Mouse (Mus musculus): ENCODE results near the gene Antxrl. TPM values are rescaled to one million over a fixed set of nuclear protein-coding genes. Genes with fewer than 3 reads are reported as not detected.

Antxrl gene
- not detected for polyA plus RNA-seq (2017; shearing (Covaris generic))

GRCm38 (mm10) chr14:34052516-34052915 lies at the start of gene Antxrl:
Gene Antxrl, plus strand, starts transcription at chr14:34052707.
- ATAC-seq, result no peak

- ATAC-seq, result no peak
These were observed 37.4 kb upstream of the Antxrl start, which contains the start of gene Gm30083 for GRCm38 (mm10) chr14:34015063-34015462. Gene Gm30083, minus strand, starts transcription at chr14:34015182.

DNA sequence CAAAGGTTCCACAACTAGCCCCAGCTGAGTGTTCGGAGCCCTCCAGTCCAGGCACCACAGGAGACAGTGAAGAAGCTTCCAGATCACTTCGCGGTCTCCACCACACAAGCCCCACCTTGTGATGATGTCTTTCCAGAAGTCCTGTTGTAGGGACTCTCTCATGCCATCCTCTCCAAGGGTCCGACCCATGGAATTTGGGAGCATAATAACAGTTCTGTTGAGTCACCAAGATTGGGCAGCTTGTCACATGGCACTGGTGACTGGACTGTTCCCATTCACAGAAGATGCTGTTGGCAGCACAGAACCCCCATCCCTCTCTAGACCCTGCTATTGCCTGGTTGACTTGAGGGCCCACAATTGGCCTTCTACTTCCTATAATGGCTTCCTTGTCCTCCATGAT lies 36.1 kb upstream of the Antxrl start, which contains the start of gene Gm5460:
Gene Gm5460, plus strand, starts transcription at position 378 of the 400 bp plus-strand sequence.
- ATAC-seq, result no peak

GRCm38 (mm10) chr14:34016938-34017337 lies 35.6 kb upstream of the Antxrl start:
- no peak for ATAC-seq

DNA sequence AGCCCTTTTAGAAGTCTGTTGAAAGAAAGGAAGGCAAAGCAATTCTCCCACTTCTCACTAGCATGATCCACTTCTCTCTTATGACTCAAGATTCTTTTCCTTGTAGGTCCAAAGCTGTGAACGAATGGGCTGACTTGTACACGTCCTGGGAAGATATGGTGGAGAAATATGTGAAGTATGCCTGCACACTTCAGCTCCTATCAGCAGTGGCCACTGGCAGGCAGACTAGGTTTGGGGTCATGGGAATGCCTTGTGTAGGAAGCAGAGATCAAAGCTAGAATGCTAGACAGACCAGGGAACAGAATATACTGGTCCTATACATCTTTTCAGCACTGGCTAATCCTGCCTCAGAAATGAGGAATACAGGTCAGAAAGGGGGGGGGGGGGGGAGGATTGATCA lies 25.8 kb upstream of the Antxrl start:
- ATAC-seq, result no peak

- ATAC-seq, result no peak
These were observed 18.5 kb upstream of the Antxrl start for GRCm38 (mm10) chr14:34033841-34034610.

GRCm38 (mm10) chr14:34041241-34041640 lies 11.3 kb upstream of the Antxrl start:
- ATAC-seq, result no peak

- ATAC-seq, result no peak
These were observed 9.2 kb upstream of the Antxrl start for GRCm38 (mm10) chr14:34043341-34043740.

- ATAC-seq, result no peak
These were observed 2.3 kb upstream of the Antxrl start for GRCm38 (mm10) chr14:34050101-34050779.

GRCm38 (mm10) chr14:34071665-34072064 lies 19.2 kb downstream of the Antxrl start:
- no peak for ATAC-seq

- no peak for ATAC-seq
These were observed 22.8 kb downstream of the Antxrl start for GRCm38 (mm10) chr14:34075346-34075745.

- ATAC-seq, result no peak
These were observed 24.7 kb downstream of the Antxrl start for GRCm38 (mm10) chr14:34077222-34077621.

DNA sequence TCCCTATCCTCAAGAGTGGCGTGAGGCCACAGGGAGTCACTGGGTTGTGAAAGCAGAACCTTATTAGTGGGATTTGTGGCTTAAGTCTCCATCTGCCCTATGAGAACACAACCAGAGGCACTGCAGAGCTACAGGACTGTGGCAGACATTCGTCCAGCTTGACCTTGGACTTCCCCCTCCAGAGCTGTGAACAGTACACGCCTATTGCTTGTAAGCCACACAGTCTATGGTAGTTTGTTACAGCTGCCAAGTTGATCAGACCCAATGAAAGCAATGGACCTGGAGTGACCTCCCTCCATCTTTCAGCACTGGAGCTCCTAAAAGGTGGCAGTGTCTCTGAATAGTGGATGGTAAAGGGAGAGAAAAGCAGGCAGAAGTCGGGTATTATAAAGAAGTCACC lies 25.8 kb downstream of the Antxrl start:
- no peak for ATAC-seq

DNA sequence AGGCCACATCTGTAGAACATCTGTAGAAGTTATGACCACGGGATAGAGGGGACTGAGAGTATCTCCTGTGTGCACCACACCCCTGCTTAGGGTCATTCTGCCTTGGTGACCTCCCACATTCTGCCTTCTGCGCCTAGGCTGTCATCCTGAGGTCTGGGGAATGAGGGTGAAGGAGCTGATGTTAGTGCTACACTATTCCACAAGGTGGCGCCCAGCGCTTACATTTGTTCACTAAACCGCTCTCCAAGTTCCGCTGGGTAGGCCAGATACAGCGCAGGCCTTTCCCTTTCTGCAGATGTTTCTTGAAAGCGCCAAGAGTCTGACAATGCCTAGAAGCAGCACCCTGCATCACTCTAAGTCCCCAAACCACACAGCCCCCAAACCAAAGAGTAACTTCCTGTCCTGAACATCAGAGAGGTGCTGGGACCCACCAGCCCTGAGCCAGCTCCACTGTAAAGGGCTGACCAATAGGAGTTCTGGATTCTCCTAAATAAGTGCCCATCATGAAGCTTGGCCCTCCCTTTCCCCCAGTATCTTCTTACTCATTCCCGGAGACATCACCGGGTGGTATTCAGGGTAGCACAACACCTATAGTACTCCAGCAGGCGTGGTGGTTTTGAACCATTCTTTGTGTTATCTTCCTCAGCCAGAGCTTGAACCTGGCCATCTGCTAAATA lies 28.0 kb downstream of the Antxrl start:
- ATAC-seq, result no peak

GRCm38 (mm10) chr14:34085731-34086130 lies 33.2 kb downstream of the Antxrl start, which contains the start of gene Anxa8:
Gene Anxa8, plus strand, starts transcription at chr14:34085981.
- no peak for ATAC-seq

DNA sequence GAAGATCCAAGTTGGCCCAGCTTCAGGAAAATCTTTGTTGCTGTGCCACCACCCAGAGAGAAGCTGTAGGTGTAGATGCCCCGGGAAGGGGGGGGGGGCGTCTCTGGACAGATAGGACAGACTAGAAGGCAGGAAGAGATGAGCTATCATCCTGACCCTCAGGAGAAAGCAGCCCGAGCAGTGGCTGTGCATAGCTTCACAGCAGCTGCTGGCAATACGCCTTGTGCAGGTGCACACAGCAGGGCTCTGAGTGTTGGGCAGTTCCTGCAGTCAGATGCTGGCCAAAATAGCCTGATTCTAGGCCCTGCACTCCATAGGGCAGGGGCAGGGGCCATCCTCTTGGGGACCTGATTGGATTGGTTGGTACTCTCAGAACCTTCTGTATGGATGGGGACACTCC lies 34.3 kb downstream of the Antxrl start:
- ATAC-seq, result no peak

DNA sequence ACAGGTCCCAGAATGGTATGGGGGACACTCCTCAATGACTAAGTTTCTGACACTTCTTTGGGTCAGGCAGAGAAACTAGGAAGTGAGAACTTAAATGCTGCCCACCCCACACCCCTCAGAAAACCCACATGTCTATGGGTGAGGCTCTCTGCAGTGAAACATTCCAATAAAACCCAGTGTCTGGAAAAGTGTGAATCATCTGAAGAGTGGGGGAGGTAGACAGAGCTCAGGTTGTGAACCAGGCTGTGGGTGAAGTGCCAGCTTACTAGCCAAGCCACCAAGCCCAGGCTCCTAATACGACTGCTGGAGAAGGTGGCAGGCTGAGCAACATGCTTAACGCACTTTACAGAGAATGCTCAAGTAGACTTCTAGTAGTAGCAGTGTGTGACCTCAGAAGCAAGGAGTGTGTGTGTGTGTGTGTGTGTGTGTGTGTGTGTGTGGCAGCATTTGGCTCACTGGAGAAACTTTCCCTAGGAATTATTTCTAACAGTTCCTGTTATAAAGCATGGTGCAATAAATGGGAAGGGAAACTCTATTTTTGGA lies 35.4 kb downstream of the Antxrl start:
- no peak for ATAC-seq

- ATAC-seq, result no peak
These were observed 37.3 kb downstream of the Antxrl start for GRCm38 (mm10) chr14:34089796-34090195.

DNA sequence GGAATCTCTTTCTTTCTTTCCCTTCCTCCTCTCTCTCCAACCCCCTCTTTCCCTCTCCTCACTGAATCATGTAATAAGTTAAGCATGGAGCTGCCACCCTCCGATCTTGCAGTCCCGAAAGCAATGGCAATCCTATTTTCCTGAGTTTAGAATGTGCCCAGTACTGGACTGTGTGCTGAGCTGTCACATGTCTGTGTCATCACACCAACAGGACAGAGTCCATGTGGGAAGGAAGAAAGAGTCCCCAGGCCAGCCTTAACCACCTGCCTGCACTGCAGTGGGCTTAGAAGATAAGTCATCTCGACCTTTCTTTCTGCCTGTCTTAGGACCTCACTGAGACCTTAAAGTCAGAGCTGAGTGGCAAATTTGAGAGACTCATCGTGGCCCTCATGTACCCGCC lies 39.0 kb downstream of the Antxrl start:
- no peak for ATAC-seq

DNA sequence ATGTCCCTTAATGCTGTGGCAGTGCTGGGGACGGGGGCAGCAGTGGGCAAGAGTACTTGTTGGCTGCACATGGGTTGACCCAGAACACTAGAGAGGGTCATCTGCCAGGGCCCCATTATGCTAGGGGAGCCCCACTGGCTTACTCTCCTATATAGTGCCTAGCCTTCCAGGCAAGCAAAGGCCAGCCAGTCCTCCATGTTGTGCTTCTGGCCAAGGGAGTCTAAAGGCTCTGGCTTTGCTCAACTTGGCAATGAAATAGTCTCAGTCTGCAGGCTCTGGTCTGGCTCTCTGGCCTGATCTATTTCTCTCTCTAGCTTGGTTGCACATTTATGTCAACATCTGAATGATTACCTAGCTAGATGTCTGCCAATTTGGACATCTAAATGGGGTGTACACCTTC lies 40.3 kb downstream of the Antxrl start:
- no peak for ATAC-seq

GRCm38 (mm10) chr14:34096161-34096560 lies 43.7 kb downstream of the Antxrl start:
- ATAC-seq, result no peak

GRCm38 (mm10) chr14:34102601-34103000 lies 50.1 kb downstream of the Antxrl start, which contains the start of gene A630023A22Rik:
Gene A630023A22Rik, minus strand, starts transcription at chr14:34102754.
- ATAC-seq, result no peak

GRCm38 (mm10) chr14:34103855-34104254 lies 51.3 kb downstream of the Antxrl start:
- no peak for ATAC-seq
